Mouse (Mus musculus) thymus, adult 2 months (tissue): ENCODE measurements around the gene Spindoc. TPM values are rescaled to one million over a fixed set of nuclear protein-coding genes. Genes with fewer than 3 reads are reported as not detected.
A peak's percentile ranks its signal among the peaks of the same experiment; 100 is the strongest.
"Not testable (repeated sequence)": the region's sequence is repeated elsewhere in the genome, so short reads cannot be mapped to it uniquely, and the experiment has no call there.

Source experiments
- DNase-seq: peaks from one replicate; pipeline ENCODE4 v3.0.0; 2021
- H3K27ac ChIP-seq: fragments of 200-500 bp; 2 replicates; pipeline ENCODE4 v1.5.1; 2012; ENCODE audit warnings: low read length, control low read depth; ENCODE audit not compliant: control insufficient read depth, insufficient read depth
- H3K27me3 ChIP-seq: fragments of 200-500 bp; 2 replicates; pipeline ENCODE4 v1.6.1; 2012; ENCODE audit warnings: mild to moderate bottlenecking, low read length, moderate library complexity, mixed read lengths; ENCODE audit not compliant: control insufficient read depth, insufficient read depth
- H3K36me3 ChIP-seq: fragments of 200-500 bp; 2 replicates; pipeline ENCODE4 v1.6.1; 2012; ENCODE audit warnings: mild to moderate bottlenecking, low read length, moderate library complexity; ENCODE audit not compliant: control insufficient read depth, insufficient read depth
- H3K4me1 ChIP-seq: fragments of 200-500 bp; replicated peaks from 2 replicates; pipeline ENCODE4 v1.6.1; 2012; ENCODE audit warnings: low read length; ENCODE audit not compliant: control insufficient read depth, insufficient read depth
- H3K4me3 ChIP-seq: fragments of 200-500 bp; 2 replicates; pipeline ENCODE4 v1.5.1; 2012; ENCODE audit warnings: mild to moderate bottlenecking, low read length, control low read depth, moderate library complexity; ENCODE audit not compliant: control insufficient read depth, insufficient read depth
- CTCF ChIP-seq: fragments of 200-500 bp; IDR thresholded peaks from 2 replicates; pipeline ENCODE4 v1.5.1; 2012; ENCODE audit warnings: mild to moderate bottlenecking, control low read depth, low read length, moderate library complexity, borderline replicate concordance; ENCODE audit not compliant: control insufficient read depth, poor library complexity, insufficient read depth; ENCODE audit errors: extremely low read depth
- POLR2A ChIP-seq: fragments of 200-500 bp; IDR thresholded peaks from 2 replicates; pipeline ENCODE4 v1.6.1; 2012; ENCODE audit warnings: mild to moderate bottlenecking, low read length, control low read depth, moderate library complexity; ENCODE audit not compliant: control insufficient read depth, poor library complexity, insufficient read depth; ENCODE audit errors: extremely low read depth
- WGBS: fragments of 180-500 bp; shearing (Covaris S2); methylation state at CpG from one replicate; pipeline ENCODE4 v1.1.7; 2018; 5-methylcytosine and 5-hydroxymethylcytosine counted together
- polyA plus RNA-seq: library from polyadenylated mRNA; depleted of rRNA; stranded (reverse); fragments of >200 nt; gene quantifications from 2 replicates; pipeline ENCODE4 v1.2.3, GENCODE M21; 2012

Gene Spindoc
- polyA plus RNA-seq, 1 experiment: 48.9 TPM

GRCm38 (mm10) chr19:7400635-7401034 lies 17.8 kb upstream of the Spindoc start:
- H3K27ac ChIP-seq: no peak overlapping the region
- 64% methylated on average over 11 of the region's 11 CpGs for WGBS
- peaks cover 10% of the 10 kb centered on the region; the same call in 1 of the 2 replicates for H3K4me1 ChIP-seq
- H3K27me3 ChIP-seq: no peaks in the 10 kb centered on the region
- no peak overlapping the region for H3K4me3 ChIP-seq
- no peak for DNase-seq
- H3K36me3 ChIP-seq: no peaks in the 10 kb centered on the region
- TF ChIP-seq CTCF: no peak
- TF ChIP-seq POLR2A: no peak

DNA sequence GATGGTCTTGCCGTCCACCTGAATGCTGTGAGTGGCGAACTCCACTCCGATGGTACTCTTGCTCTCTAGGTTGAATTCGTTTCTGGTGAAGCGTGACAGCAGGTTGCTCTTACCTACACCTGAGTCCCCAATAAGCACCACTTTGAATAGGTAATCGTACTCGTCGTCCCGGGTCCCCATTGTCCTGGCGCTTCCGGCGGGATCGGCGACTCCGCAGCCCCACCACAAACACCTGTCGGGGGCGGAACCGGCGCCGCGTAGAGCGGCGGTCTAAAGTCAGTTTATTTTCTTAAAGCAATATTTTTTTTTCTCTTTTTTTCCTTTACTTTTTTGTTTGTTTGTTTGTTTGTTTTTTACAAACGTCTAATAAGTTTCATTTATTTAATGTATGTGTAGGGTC lies 16.1 kb upstream of the Spindoc start:
- H3K36me3 ChIP-seq, H3K4me3 ChIP-seq, H3K4me1 ChIP-seq, H3K27me3 ChIP-seq, H3K27ac ChIP-seq, DNase-seq: not testable (repeated sequence)
- 47% methylated on average over 24 of the region's 24 CpGs for WGBS

- not testable (repeated sequence) for H3K27ac ChIP-seq, H3K36me3 ChIP-seq, H3K27me3 ChIP-seq, H3K4me3 ChIP-seq, H3K4me1 ChIP-seq
- WGBS: 76% methylated on average over 9 of the region's 10 CpGs
- DNase-seq: peak; percentile 40
Observed at GRCm38 (mm10) chr19:7396867-7397826, 14.4 kb upstream of the Spindoc start.

GRCm38 (mm10) chr19:7388488-7388887 lies 5.7 kb upstream of the Spindoc start:
- Histone ChIP-seq H3K4me1 (peaks cover 1% of the 10 kb centered on the region), H3K27me3 (no peaks in the 10 kb centered on the region), H3K4me3 (no peak overlapping the region), H3K36me3 (no peaks in the 10 kb centered on the region), H3K27ac (no peak overlapping the region)
- 93% methylated on average over 6 of the region's 6 CpGs for WGBS
- DNase-seq: no peak
- TF ChIP-seq POLR2A (no peak), CTCF (no peak)

DNA sequence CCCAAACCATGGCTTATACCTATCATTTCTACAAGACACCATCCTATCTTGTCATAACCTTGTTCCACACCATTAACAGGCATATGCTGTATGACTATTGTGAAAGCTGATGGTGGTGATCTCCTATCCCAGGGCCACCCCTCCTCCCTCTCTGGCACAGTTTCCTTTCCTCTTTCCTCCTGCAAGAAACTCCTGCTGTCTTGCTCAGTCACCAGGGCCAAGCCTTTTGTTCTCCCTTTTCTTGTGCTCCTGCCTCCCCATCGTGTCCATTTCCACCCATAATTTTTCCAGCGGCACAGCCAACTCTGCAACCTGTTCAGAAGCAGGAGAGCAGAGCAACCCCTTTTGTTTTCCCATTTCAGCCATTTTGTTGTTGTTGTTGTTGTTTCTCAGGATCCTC lies 3.2 kb upstream of the Spindoc start:
- Histone ChIP-seq H3K27me3 (no peaks in the 10 kb centered on the region), H3K4me1 (peaks cover 7% of the 10 kb centered on the region), H3K36me3 (no peaks in the 10 kb centered on the region), H3K4me3 (no peak overlapping the region), H3K27ac (no peak overlapping the region)
- TF ChIP-seq CTCF (no peak), POLR2A (no peak)
- WGBS: 77% methylated on average over 2 of the region's 2 CpGs
- no peak for DNase-seq

DNA sequence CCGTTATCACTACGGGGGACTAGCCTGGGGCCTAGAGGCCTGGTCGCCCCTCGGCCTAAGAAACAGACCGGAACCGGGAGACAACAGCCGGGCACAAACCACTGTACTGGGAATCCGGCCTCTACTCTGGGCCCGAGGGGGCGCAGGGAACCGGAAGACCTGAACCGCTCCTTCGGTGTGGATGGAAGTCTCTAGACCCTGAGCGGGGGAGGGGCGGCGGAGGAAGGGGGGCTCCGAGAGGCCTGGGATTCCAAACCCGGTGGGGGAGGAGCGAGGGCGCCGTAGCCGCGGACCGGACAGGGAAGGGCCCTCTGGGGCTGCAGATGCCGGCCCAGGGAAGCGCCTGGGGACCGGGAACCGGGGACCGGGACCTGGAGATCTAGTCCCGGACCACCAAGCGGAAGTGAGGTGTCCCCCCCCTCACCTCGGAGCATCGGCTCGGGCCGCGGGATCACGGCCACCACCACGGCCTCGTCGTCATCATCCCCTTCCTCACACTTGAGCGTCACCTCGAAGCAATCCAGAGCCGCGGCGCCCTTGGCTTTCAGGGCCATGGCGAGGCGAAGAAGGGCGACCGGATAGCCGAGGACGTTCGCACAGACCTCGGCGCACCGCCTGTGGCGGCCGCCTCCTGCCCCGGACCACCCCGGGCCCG lies 419 bp downstream of the Spindoc start:
- DNase-seq: peak; percentile 78
- WGBS: 1% methylated on average over 57 of the region's 60 CpGs
- no peak for TF ChIP-seq POLR2A
- no peak for TF ChIP-seq CTCF
- Histone ChIP-seq H3K27ac (0 out of 2 replicates have a peak overlapping the region, but pooled peaks have one; percentile 5), H3K4me3 (peak overlapping the region; percentile 86), H3K36me3 (no peaks in the 10 kb centered on the region), H3K4me1 (peaks cover 7% of the 10 kb centered on the region), H3K27me3 (no peaks in the 10 kb centered on the region)

GRCm38 (mm10) chr19:7381906-7382247 lies 917 bp downstream of the Spindoc start:
- TF ChIP-seq CTCF (0 out of 2 replicates have a peak, but pooled peaks have one; percentile 21), POLR2A (no peak)
- peak overlapping the region; percentile 86 for H3K4me3 ChIP-seq
- 24% methylated on average over 8 of the region's 8 CpGs for WGBS
- no peak for DNase-seq
- H3K4me1 ChIP-seq: peaks cover 7% of the 10 kb centered on the region
- no peaks in the 10 kb centered on the region for H3K27me3 ChIP-seq
- 0 out of 2 replicates have a peak overlapping the region, but pooled peaks have one; percentile 5 for H3K27ac ChIP-seq
- no peaks in the 10 kb centered on the region for H3K36me3 ChIP-seq
